Mouse (Mus musculus) stomach, postnatal 0 days (tissue): ENCODE results near the gene Fignl2.
A peak's percentile ranks its signal among the peaks of the same experiment; 100 is the strongest.

ENCODE experiments used
- CTCF ChIP-seq: IDR thresholded peaks from 2 replicates; pipeline ENCODE4 v1.5.1; 2016; ENCODE audit warnings: antibody characterized with exemption, low read depth, mild to moderate bottlenecking, moderate library complexity
- EP300 ChIP-seq: optimal IDR thresholded peaks from 2 replicates; pipeline ENCODE3; 2016; ENCODE audit warnings: antibody characterized with exemption

DNA sequence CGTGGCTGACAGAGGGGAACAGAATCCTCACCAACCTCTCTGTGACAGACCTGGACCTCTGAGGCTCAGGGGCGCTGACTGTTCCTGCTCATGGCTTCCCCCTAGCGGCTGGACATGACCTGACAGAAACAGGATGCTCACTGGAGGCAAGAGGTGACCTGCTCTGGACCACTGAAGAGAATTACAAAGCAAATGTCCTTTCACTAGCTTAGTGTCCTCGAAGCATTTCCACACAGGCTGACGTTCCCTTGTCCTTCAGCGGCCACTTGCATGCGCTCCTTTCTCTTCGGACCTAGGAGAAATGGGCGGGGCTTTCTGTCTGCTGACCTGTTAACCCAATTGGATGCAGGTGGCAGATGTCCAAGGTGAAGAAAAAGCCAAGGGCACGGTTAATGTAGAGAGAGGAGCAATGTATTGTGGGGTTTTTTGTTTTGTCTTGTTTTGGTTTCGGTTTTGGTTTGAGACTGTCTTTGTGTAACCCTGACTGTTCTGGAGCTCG lies 27.2 kb upstream of the Fignl2 start:
- no peak for TF ChIP-seq EP300
- TF ChIP-seq CTCF = peak; percentile 94
